Mouse (Mus musculus): ENCODE measurements around the gene Zxdc.

Zxdc gene

GRCm38 (mm10) chr6:90368976-90369724 is at the start of gene Zxdc:
Zxdc (plus strand) TSS chr6:90369492.
- DNase-seq (ENCODE audit: extremely low spot score, low spot score) = peak; percentile 98

- no peak for DNase-seq (ENCODE audit: extremely low spot score, low spot score)
Measured at GRCm38 (mm10) chr6:90320429-90320828, 48.9 kb upstream of the Zxdc start.

- no peak for DNase-seq (ENCODE audit: extremely low spot score, low spot score)
Measured at GRCm38 (mm10) chr6:90321811-90322210, 47.5 kb upstream of the Zxdc start.

- DNase-seq (ENCODE audit: extremely low spot score, low spot score) = no peak
Measured at GRCm38 (mm10) chr6:90324026-90324425, 45.3 kb upstream of the Zxdc start.

DNA sequence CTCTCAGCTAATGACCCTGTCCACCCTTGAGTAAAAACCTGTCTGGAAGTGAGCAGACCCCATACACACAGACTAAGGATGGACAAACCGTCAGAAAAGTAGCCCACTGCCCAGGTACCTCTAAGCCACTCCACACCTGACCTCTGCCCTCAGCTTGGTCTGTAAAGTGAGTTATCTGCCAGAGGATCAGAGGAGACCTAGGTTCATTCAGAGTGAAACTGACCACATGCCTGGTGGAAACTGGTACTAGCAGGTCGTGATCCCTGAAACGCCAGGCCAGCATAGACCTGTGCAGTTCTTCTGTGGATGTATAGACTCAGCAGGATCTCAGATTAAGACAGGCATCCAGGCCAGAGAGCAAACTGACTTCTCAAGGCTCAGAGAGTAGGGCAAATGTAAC is 44.8 kb upstream of the Zxdc start:
- DNase-seq (ENCODE audit: extremely low spot score, low spot score) = no peak

GRCm38 (mm10) chr6:90324991-90325390 is 44.3 kb upstream of the Zxdc start, which contains the start of gene Chst13:
Chst13 (minus strand) TSS chr6:90325185.
- DNase-seq (ENCODE audit: extremely low spot score, low spot score) = no peak

DNA sequence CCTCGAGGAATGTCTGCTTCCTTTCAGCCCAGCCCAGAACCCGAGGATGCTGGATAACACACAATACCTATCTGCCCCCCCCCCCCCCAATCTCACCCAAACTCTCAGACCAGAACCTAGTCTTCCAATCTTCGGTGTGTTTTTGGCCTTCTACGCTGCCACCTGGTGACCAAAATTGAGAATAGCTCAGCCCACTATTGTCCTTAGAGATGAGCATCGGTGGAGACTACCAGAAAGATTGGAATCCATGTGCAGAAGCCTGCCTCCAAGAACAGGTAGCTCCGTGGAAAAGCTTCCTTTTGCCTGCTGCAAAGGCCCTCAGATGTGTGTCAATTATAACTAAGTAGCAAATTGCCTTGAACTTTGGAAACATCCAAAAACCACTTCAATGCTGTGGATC is 41.6 kb upstream of the Zxdc start:
- no peak for DNase-seq (ENCODE audit: extremely low spot score, low spot score)

GRCm38 (mm10) chr6:90329953-90330352 is 39.3 kb upstream of the Zxdc start:
- no peak for DNase-seq (ENCODE audit: extremely low spot score, low spot score)

DNA sequence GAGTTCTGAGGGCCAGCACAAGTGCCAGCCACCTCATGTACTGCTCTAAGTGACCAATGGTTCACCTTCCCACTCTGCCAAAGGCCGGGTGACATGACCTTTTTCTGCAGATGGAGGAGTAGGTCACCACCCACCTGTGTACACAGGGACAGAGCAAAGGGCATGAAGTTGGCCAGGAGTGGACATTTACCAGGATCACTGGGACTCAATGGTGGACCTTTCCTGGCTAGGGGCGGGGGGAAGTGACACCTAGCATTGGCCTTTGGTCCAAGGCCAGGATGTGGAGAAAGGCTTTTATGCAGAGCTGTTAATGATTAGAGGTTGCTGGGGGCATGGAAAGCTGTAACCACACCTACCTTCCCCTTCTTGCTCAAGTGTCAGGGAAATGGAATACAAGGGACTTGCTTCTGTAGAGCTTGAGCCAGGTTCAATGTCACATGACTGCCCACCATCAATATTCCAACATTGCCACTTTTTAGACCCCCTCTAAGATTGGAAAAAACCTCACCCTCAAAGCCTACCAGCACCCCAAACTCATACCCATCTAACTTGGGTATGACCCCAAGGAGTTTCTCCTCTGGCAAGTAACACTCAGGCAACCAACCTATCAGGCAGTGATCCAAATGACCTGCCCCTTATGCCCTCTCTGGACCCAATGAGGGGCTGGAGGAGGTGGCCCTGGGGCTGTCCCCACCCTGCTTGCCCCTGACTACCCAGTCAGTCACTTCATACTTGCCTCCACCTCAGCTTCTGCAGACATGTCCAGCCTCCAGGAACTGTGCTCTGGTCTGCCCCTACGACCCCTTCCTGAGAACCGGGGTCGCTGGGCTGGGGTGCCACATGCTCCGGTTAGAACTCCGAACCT is 36.5 kb upstream of the Zxdc start, which contains the start of gene Uroc1:
Uroc1 (plus strand) TSS at position 724 of the 865 bp plus-strand sequence.
- no peak for DNase-seq (ENCODE audit: extremely low spot score, low spot score)

- DNase-seq (ENCODE audit: extremely low spot score, low spot score) = no peak
Measured at GRCm38 (mm10) chr6:90334244-90334643, 35.0 kb upstream of the Zxdc start.

DNA sequence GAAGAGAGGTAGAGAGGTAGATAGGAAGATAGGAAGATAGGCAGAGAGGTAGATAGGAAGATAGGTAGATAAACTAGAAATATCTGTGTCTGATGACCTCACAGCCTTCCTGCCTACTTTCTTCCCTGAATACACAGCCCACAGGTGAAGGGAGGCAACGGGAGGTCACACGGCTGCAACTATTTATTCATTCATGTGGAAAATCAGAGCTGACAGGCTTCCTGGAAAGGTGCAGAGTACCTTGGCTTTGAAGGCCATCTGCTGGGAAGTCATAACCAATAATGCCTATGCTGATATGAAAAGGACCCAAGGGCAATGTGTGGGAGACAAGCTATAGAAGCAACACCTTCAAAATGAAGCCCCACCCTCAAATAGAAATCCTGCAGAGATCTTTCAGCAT is 26.9 kb upstream of the Zxdc start:
- DNase-seq (ENCODE audit: extremely low spot score, low spot score) = no peak

GRCm38 (mm10) chr6:90347183-90347582 is 22.1 kb upstream of the Zxdc start:
- DNase-seq (ENCODE audit: extremely low spot score, low spot score) = no peak

DNA sequence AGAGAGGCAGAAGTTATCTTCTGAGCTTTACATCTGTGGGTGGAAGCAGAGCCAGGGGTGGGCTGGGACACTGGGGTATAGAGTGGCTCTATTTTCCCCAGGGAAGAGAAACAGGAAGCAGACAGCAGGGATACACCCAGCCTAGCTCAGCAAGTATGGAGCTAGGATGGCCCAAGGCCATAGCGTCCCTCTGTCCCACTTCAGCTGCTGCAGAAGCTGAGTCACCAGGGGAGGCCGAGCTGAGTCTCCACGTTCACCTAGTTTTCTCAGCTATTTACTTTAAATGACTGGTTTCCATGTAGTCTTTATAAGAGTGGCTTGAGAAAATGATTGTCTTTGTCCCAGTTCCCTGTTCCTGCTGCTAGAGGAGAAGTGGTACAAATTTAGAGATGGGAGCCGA is 20.8 kb upstream of the Zxdc start:
- DNase-seq (ENCODE audit: extremely low spot score, low spot score) = no peak

DNA sequence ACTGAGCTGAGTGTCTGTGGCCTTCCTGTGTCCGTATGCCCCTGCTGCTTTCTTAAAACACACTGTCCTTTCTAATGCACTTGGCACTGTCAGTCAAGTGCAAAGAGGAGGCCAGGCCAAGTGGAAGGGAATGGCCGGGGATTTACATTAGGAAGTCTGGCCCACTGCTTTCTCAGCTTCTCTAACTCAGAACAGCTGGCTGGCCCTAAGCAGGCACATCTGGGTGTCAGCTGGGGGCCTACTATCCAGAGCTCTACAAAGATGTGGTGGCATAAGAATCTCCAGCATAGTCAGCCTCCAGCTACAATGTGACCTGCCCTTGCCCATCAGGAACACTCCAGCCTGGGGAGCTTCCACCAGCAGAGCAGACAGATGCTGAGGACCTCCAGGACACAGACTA is 19.3 kb upstream of the Zxdc start:
- no peak for DNase-seq (ENCODE audit: extremely low spot score, low spot score)

- no peak for DNase-seq (ENCODE audit: extremely low spot score, low spot score)
Measured at GRCm38 (mm10) chr6:90358142-90358541, 11.2 kb upstream of the Zxdc start.

GRCm38 (mm10) chr6:90359445-90359844 is 9.8 kb upstream of the Zxdc start:
- DNase-seq (ENCODE audit: extremely low spot score, low spot score) = no peak

DNA sequence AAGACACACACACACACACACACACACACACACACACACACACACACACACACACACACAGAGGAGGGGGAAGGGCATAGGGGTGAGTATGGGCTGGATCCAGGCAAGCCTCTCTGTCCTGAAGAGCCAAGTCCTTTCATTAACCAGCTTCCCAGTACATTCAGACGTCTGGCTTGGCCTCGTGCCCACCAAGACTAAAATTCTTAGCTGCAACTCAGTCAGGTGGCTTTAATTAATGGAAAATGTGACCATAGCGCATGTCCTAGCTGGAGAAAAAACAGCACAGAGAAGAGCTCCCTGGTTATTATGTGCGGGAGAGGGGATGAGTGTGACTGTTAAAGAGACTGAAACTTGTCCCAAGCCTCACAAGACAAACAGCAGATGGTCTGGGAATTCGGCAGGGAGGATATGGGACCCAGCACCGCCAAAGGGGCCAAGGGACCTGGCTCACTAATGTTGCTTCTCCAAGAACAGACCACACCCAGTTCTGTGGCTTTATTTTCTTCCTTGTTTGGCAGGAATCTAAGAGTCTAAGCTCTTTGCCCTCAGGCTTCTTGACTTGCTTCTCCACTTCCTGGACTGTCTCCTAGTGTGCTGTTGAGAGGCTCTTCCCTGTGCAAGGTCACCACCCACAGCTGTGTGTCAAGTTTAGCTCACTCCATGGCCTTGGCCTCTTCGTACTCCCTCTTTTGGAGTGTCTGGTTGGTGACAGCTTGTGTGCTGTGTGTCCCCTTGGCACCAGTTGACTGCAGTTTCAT is 9.1 kb upstream of the Zxdc start:
- no peak for DNase-seq (ENCODE audit: extremely low spot score, low spot score)

GRCm38 (mm10) chr6:90360922-90361614 is 8.2 kb upstream of the Zxdc start:
- no peak for DNase-seq (ENCODE audit: extremely low spot score, low spot score)

DNA sequence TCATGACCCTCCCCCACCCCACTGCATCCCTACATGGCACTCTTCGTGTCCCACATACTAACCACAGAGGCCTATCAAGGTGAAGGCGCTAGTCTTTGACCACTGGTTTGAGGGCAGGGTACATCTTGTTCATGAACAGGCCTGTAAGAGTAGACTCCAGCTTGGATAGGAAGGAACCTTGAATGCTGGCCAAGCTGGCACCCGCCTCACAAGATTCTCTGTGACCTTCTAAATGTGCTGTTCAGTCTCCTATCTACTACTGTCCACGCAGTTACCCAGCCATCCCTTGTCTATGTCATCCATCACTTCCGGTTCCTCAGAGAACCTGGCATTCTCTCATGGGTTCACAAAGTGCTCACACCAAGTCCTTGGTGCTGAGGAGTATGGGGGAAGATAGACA is 6.0 kb upstream of the Zxdc start:
- DNase-seq (ENCODE audit: extremely low spot score, low spot score) = no peak

DNA sequence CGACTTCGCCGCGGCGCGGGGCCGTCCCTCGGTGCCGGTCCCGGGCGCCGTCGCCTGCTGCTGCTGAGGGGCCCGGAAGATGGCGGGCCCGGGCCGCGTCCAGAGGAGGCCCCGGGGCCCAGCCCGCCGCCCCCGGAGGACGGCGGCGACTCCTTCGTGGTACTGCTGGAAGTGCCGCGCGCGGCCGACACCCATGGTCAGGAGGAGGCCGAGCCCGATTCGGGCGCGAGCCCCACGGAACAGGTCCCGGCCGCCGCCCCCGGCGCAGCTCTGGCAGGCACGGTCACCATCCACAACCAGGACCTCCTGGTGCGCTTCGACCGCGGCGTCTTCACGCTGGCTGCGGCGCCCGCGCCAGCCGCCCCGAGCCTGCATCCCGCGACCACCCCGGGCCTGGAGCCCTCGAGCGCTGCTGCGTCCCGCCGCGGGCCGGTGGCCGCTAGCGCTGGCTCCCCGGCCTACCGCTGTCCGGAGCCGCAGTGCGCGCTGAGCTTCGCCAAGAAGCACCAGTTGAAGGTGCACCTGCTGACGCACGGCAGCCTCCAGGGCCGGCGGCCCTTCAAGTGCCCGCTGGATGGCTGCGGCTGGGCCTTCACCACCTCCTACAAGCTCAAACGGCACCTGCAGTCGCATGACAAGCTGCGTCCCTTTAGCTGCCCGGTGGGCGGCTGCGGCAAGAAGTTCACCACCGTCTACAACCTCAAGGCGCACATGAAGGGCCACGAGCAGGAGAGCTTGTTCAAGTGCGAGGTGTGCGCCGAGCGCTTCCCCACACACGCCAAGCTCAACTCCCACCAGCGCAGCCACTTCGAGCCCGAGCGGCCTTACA is 647 bp downstream of the Zxdc start:
- DNase-seq (ENCODE audit: extremely low spot score, low spot score) = no peak
